Mouse (Mus musculus) testis, adult 2 months (tissue): ENCODE measurements at regions not wholly inside any gene's neighbourhood (a gene's known extent, or its start where the extent isn't known, plus 50 kb on each side); places are given as distances from the start of the nearest gene placed in this dataset.

Experiments used
- H3K27ac ChIP-seq: fragments of 200-500 bp; 2 replicates; pipeline ENCODE4 v1.5.1; 2012; ENCODE audit warnings: low read depth, low read length; ENCODE audit not compliant: control insufficient read depth, insufficient read depth
- H3K27me3 ChIP-seq: fragments of 200-500 bp; 2 replicates; pipeline ENCODE4 v1.6.1; 2012; ENCODE audit warnings: mild to moderate bottlenecking, low read length, moderate library complexity; ENCODE audit not compliant: control insufficient read depth, insufficient read depth
- H3K36me3 ChIP-seq: fragments of 200-500 bp; 2 replicates; pipeline ENCODE4 v1.6.1; 2012; ENCODE audit warnings: mild to moderate bottlenecking, low read length; ENCODE audit not compliant: control insufficient read depth, insufficient read depth
- H3K4me1 ChIP-seq: fragments of 200-500 bp; 2 replicates; pipeline ENCODE4 v1.6.1; 2012; ENCODE audit warnings: low read length; ENCODE audit not compliant: control insufficient read depth, insufficient read depth
- H3K4me3 ChIP-seq: fragments of 200-500 bp; 2 replicates; pipeline ENCODE4 v1.5.1; 2012; ENCODE audit warnings: low read depth, mild to moderate bottlenecking, low read length, moderate library complexity, mixed read lengths; ENCODE audit not compliant: control insufficient read depth
- CTCF ChIP-seq: fragments of 200-500 bp; IDR thresholded peaks from 2 replicates; pipeline ENCODE4 v1.5.1; 2012; ENCODE audit warnings: low read depth, mild to moderate bottlenecking, inconsistent platforms, low read length, moderate library complexity; ENCODE audit not compliant: control insufficient read depth, insufficient read depth, insufficient replicate concordance
- POLR2A ChIP-seq: fragments of 200-500 bp; IDR thresholded peaks from 2 replicates; pipeline ENCODE4 v1.6.1; 2012; ENCODE audit warnings: low read depth, mild to moderate bottlenecking, inconsistent platforms, low read length, moderate library complexity; ENCODE audit not compliant: control insufficient read depth

- no peaks in the 10 kb centered on the region for H3K27me3 ChIP-seq
- H3K4me3 ChIP-seq: no peak overlapping the region
- no peaks in the 10 kb centered on the region for H3K4me1 ChIP-seq
- H3K27ac ChIP-seq: no peak overlapping the region
- no peaks in the 10 kb centered on the region for H3K36me3 ChIP-seq
- TF ChIP-seq CTCF (no peak), POLR2A (no peak)
Measured at GRCm38 (mm10) chr12:6000961-6001360, 625.5 kb upstream of the Klhl29 start.

- no peaks in the 10 kb centered on the region for H3K36me3 ChIP-seq
- H3K4me3 ChIP-seq: no peak overlapping the region
- TF ChIP-seq CTCF: no peak
- TF ChIP-seq POLR2A: no peak
- no peak overlapping the region for H3K27ac ChIP-seq
- H3K4me1 ChIP-seq: no peaks in the 10 kb centered on the region
- H3K27me3 ChIP-seq: no peaks in the 10 kb centered on the region
Measured at GRCm38 (mm10) chr12:5997366-5997765, 621.9 kb upstream of the Klhl29 start.

- Histone ChIP-seq H3K36me3 (no peaks in the 10 kb centered on the region), H3K4me1 (no peaks in the 10 kb centered on the region), H3K27ac (no peak overlapping the region), H3K27me3 (no peaks in the 10 kb centered on the region), H3K4me3 (no peak overlapping the region)
- TF ChIP-seq POLR2A (no peak), CTCF (no peak)
Measured at GRCm38 (mm10) chr12:5996672-5997071, 621.2 kb upstream of the Klhl29 start.

- no peak for TF ChIP-seq CTCF
- TF ChIP-seq POLR2A: no peak
Measured at GRCm38 (mm10) chr12:5983937-5984610, 608.6 kb upstream of the Klhl29 start.

GRCm38 (mm10) chr12:5982096-5982495 is 606.6 kb upstream of the Klhl29 start:
- H3K27ac ChIP-seq: no peak overlapping the region
- no peak overlapping the region for H3K4me3 ChIP-seq
- no peaks in the 10 kb centered on the region for H3K36me3 ChIP-seq
- H3K27me3 ChIP-seq: no peaks in the 10 kb centered on the region
- H3K4me1 ChIP-seq: no peaks in the 10 kb centered on the region
- no peak for TF ChIP-seq CTCF
- no peak for TF ChIP-seq POLR2A

More at GRCm38 (mm10) chr12:5983937-5984610, 608.6 kb upstream of the Klhl29 start:
- Histone ChIP-seq H3K27ac (no peak overlapping the region), H3K27me3 (no peaks in the 10 kb centered on the region), H3K4me1 (no peaks in the 10 kb centered on the region), H3K36me3 (no peaks in the 10 kb centered on the region), H3K4me3 (no peak overlapping the region)

- Histone ChIP-seq H3K4me3 (no peak overlapping the region), H3K36me3 (no peaks in the 10 kb centered on the region), H3K4me1 (no peaks in the 10 kb centered on the region), H3K27me3 (no peaks in the 10 kb centered on the region), H3K27ac (no peak overlapping the region)
- TF ChIP-seq CTCF: no peak
- no peak for TF ChIP-seq POLR2A
Measured at GRCm38 (mm10) chr12:5975926-5976325, 600.4 kb upstream of the Klhl29 start.

GRCm38 (mm10) chr12:5969556-5969955 is 594.1 kb upstream of the Klhl29 start:
- Histone ChIP-seq H3K36me3 (no peaks in the 10 kb centered on the region), H3K27me3 (no peaks in the 10 kb centered on the region)
- TF ChIP-seq CTCF (no peak), POLR2A (no peak)

GRCm38 (mm10) chr12:5956141-5956540 is 580.7 kb upstream of the Klhl29 start:
- TF ChIP-seq POLR2A (no peak), CTCF (no peak)
- H3K4me3 ChIP-seq: no peak overlapping the region
- no peaks in the 10 kb centered on the region for H3K27me3 ChIP-seq
- no peaks in the 10 kb centered on the region for H3K4me1 ChIP-seq
- no peaks in the 10 kb centered on the region for H3K36me3 ChIP-seq
- H3K27ac ChIP-seq: no peak overlapping the region

More at GRCm38 (mm10) chr12:5969556-5969955, 594.1 kb upstream of the Klhl29 start:
- Histone ChIP-seq H3K4me3 (no peak overlapping the region), H3K27ac (no peak overlapping the region), H3K4me1 (no peaks in the 10 kb centered on the region)

GRCm38 (mm10) chr12:5955564-5955963 is 580.1 kb upstream of the Klhl29 start:
- H3K27me3 ChIP-seq: no peaks in the 10 kb centered on the region
- H3K4me3 ChIP-seq: no peak overlapping the region
- TF ChIP-seq POLR2A: no peak
- no peak for TF ChIP-seq CTCF
- no peaks in the 10 kb centered on the region for H3K4me1 ChIP-seq
- H3K27ac ChIP-seq: no peak overlapping the region
- H3K36me3 ChIP-seq: no peaks in the 10 kb centered on the region
